Mouse (Mus musculus) limb, embryonic 11.5 days (tissue): ENCODE data around the gene Usp27x. TPM values are rescaled to one million over a fixed set of nuclear protein-coding genes. Genes with fewer than 3 reads are reported as not detected.

Experiments used
- ATAC-seq: fragments of 200-750 bp; cut with Nextera tagmentation; 2 replicates; pipeline ENCODE4 v1.8.0; 2017; ENCODE audit warnings: low read depth; ENCODE audit not compliant: insufficient number of reproducible peaks, low FRiP score, low TSS enrichment
- DNase-seq: peaks from one replicate; pipeline ENCODE4 v3.0.0-alpha.2; 2015; ENCODE audit warnings: low spot score
- H3K27ac ChIP-seq: fragments of 300-500 bp; sonication (generic); replicated peaks from 2 replicates; pipeline ENCODE4 v1.5.1; 2014; ENCODE audit warnings: low read depth, mild to moderate bottlenecking, low read length
- H3K27me3 ChIP-seq: fragments of 300-500 bp; sonication (generic); 2 replicates; pipeline ENCODE4 v1.6.1; 2014; ENCODE audit warnings: mild to moderate bottlenecking, low read length, mixed read lengths; ENCODE audit not compliant: control insufficient read depth, insufficient read depth
- H3K36me3 ChIP-seq: fragments of 300-500 bp; sonication (generic); 2 replicates; pipeline ENCODE4 v1.6.1; 2014; ENCODE audit warnings: mild to moderate bottlenecking, low read length, moderate library complexity, mixed read lengths; ENCODE audit not compliant: control insufficient read depth, insufficient read depth
- H3K4me1 ChIP-seq: fragments of 300-500 bp; sonication (generic); 2 replicates; pipeline ENCODE4 v1.6.1; 2014; ENCODE audit warnings: low read length, mixed read lengths; ENCODE audit not compliant: control insufficient read depth, insufficient read depth
- H3K4me2 ChIP-seq: fragments of 300-500 bp; sonication (generic); 2 replicates; pipeline ENCODE4 v1.6.1; 2014; ENCODE audit warnings: low read depth, mild to moderate bottlenecking, moderate library complexity; ENCODE audit not compliant: severe bottlenecking
- H3K4me3 ChIP-seq: fragments of 300-500 bp; sonication (generic); 2 replicates; pipeline ENCODE4 v1.5.1; 2014; ENCODE audit warnings: low read depth, low read length
- H3K9ac ChIP-seq: fragments of 300-500 bp; sonication (generic); 2 replicates; pipeline ENCODE4 v1.6.1; 2014; ENCODE audit warnings: mild to moderate bottlenecking, low read length
- H3K9me3 ChIP-seq: fragments of 300-500 bp; sonication (generic); 2 replicates; pipeline ENCODE4 v1.6.1; 2016; ENCODE audit warnings: low read length; ENCODE audit not compliant: control insufficient read depth
- WGBS: fragments of 180-500 bp; shearing (Covaris S2); extraction: QIAGEN DNeasy Blood & Tissue Kit; methylation state at CpG from one replicate; pipeline ENCODE4 v1.1.7; 2014; 5-methylcytosine and 5-hydroxymethylcytosine counted together
- polyA plus RNA-seq: library from polyadenylated mRNA; unstranded; fragments of >200 nt; fragmentation: Nextera tagmentation; extraction: Ambion mirVana; gene quantifications from 2 replicates; pipeline ENCODE4 v1.2.1, GENCODE M21; 2014

The Usp27x gene
- polyA plus RNA-seq = 0.48 and 0.54 TPM in 2 replicates

DNA sequence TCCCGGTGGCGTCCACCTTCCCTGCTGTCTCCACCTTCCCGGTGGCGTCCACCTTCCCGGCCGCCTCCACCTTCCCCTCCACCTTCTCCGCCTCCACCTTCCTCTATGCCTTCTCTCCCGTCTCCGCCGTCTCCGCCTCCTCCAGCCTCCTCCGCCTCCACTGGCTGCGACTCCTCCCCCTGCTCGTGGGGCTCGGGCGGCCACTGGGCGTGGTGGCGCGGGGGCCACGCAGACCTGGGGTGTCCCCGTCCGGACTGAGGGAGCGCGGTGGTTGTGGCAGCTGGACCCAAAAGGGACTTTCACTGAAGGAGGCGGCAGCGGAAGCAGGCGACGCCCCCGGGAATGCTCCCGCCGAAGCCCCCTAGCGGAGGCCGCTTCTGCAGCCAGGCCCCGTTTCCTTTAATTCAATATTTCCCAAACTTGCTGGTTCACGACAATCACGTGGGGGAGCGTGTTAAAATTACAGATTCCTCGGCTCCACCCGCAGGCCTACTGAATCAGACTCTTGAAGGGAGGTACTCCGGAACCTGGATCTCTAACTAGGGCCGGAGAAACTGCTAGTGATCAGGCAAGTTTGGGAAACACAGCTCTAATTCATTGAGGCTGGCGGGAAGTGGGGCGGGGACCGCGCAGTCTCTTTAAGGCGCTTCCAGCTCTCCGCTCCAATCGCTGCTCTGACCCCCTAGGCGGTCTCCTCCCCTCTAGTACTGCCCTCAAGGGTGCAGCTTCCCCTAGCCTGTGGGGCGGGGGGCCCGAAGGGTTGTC, at the start of gene Usp27x:
Gene Usp27x (minus strand): TSS at position 115 of the 765 bp plus-strand sequence.
- H3K4me1 ChIP-seq = no peaks in the 10 kb centered on the region
- H3K36me3 ChIP-seq = no peaks in the 10 kb centered on the region
- ATAC-seq (peak; percentile 91), DNase-seq (peak; percentile 79)
- H3K4me2 ChIP-seq = peak within 1 kb of the TSS; percentile 67
- peak within 1 kb of the TSS; percentile 53 for H3K4me3 ChIP-seq
- H3K9me3 ChIP-seq = no peaks in the 10 kb centered on the region; the same call in 1 of the 2 replicates
- peak within 1 kb of the TSS; percentile 72 for H3K27ac ChIP-seq
- H3K27me3 ChIP-seq = no peaks in the 10 kb centered on the region
- peak within 1 kb of the TSS; percentile 62 for H3K9ac ChIP-seq
- 16% methylated on average over 49 of the region's 51 CpGs for WGBS

DNA sequence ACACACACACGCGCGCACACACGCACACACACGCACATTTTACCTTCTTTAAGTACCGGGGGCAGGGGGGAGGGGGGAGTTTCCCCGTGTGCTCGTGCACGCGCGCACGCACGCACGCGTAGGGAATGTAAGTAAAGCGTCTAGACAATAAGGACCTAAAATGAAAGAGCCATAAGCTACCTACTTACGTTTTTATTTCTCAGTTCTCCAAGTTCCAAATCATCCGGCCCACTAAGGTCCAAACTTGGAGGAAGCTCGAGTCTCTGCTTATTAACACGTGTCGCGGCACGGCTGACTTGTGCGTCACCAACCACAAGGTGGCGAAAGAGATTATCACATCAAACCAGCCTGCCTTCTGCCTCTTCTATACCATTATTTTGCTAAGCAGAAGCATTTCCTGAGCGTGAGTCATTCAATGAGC, 47.1 kb upstream of the Usp27x start:
- Histone ChIP-seq H3K4me3 (peak overlapping the region; percentile 39), H3K9me3 (no peaks in the 10 kb centered on the region), H3K36me3 (no peaks in the 10 kb centered on the region), H3K27ac (no peak overlapping the region), H3K9ac (peak overlapping the region; percentile 45; the same call in 1 of the 2 replicates), H3K27me3 (no peaks in the 10 kb centered on the region), H3K4me2 (peak overlapping the region; percentile 44), H3K4me1 (no peaks in the 10 kb centered on the region)
- 20% methylated on average over 26 of the region's 26 CpGs for WGBS
- DNase-seq (peak; percentile 77), ATAC-seq (no peak)

DNA sequence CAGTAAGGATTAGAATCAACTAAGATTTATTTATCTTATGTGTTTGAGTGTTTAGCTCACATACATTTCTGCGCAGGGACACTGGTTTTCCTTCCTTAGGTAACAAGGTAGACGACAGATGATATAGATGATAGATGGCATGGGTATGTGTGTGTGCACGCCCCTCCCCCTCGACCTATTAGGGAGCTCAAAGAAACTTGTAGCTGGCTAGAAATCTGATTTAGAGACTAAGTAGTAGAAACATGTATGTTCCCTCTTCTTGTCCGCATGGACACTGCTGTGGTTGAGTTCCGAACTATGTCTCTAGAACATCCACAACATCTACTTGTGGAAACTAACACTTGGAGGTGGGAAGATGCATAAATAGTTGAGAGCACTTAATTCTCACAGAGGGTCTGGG, 46.5 kb upstream of the Usp27x start:
- Histone ChIP-seq H3K27me3 (no peaks in the 10 kb centered on the region), H3K4me2 (peak overlapping the region; percentile 44; the same call in 1 of the 2 replicates), H3K9ac (no peak overlapping the region; the same call in 1 of the 2 replicates), H3K4me3 (peak overlapping the region; percentile 39), H3K4me1 (no peaks in the 10 kb centered on the region), H3K9me3 (no peaks in the 10 kb centered on the region), H3K36me3 (no peaks in the 10 kb centered on the region), H3K27ac (no peak overlapping the region)
- ATAC-seq (no peak), DNase-seq (no peak)
- 70% methylated on average over 6 of the region's 6 CpGs for WGBS

DNA sequence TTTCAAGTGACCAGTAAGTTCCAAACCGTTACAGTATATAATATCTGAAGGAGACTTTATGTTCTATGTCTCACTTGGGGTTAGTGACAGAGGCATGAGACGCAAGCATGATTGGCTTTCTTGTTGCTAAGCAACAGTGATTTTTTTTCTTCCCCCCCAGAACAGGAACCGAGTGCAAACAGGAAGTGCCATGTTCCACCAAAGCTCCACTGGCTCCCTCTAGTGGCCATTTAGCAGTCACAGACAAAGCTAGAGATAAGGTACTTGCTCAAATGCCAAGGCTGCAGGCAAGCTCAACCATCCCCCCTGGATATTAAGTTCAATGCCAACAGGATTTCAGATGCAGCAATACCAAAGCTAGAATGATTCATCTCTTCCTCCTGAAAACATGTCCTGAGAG, 45.4 kb upstream of the Usp27x start:
- 44% methylated on average over 3 of the region's 3 CpGs for WGBS
- DNase-seq = peak; percentile 69
- H3K36me3 ChIP-seq = no peaks in the 10 kb centered on the region
- H3K4me3 ChIP-seq = no peak overlapping the region
- H3K27me3 ChIP-seq = no peaks in the 10 kb centered on the region
- no peaks in the 10 kb centered on the region for H3K4me1 ChIP-seq
- H3K27ac ChIP-seq = no peak overlapping the region
- peak; percentile 62; the same call in 1 of the 2 replicates for ATAC-seq
- no peaks in the 10 kb centered on the region for H3K9me3 ChIP-seq
- H3K9ac ChIP-seq = no peak overlapping the region
- no peak overlapping the region for H3K4me2 ChIP-seq

DNA sequence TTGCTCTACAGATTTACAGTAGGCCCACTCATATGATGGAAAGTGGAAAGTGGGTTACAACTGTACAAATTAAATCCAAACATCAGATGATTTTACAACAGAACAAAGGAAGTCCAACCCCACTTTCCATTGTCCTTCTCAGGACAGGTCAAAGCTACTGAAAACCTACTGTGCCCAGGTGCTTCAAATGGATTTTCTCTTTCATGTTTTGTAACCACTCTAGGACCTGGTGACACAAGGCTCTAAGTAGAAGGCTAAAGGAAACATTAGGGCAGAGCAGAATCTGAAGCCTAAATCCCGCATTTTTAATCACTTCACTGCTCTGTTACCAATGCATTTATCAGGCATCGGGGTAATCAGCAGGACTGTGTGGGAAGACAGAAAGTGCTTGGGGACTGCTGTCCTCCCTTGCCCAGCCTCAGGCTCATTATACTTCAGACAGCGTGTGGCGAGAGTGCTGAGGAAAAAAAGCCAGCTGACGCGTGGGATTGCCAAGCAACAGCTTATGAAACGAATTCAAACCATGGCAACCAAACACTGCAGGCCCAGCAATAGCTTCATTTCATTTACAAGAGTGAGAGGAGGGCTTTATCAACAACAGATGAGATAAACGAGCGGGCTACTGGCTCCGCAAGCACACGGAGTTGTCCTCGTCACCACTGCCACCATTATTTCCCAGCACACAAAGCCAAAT, 40.7 kb upstream of the Usp27x start:
- Histone ChIP-seq H3K9ac (no peak overlapping the region), H3K4me3 (no peak overlapping the region), H3K4me2 (no peak overlapping the region), H3K27me3 (no peaks in the 10 kb centered on the region), H3K9me3 (no peaks in the 10 kb centered on the region), H3K27ac (no peak overlapping the region), H3K4me1 (no peaks in the 10 kb centered on the region), H3K36me3 (no peaks in the 10 kb centered on the region)
- 60% methylated on average over 12 of the region's 12 CpGs for WGBS
- DNase-seq = peak; percentile 28
- no peak for ATAC-seq

DNA sequence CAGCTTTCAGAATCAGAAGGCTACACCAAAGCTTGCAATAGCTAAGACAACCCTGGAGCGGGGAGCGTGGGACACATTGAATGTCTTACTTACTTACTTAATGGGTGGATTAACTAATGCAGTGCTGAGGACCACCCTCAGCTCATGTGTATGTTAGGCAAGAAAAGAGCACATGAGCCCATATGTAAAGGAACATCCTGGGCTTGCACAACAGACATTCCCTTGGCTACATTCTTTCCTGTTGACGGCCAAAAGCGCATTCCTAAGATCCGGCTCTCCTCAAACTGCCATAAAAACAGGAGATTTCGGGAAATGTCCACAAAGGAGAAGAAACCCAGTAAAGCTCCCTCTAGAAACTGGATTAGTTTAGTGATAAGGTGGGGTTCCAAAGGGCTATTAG, 39.7 kb upstream of the Usp27x start:
- Histone ChIP-seq H3K36me3 (no peaks in the 10 kb centered on the region), H3K27ac (no peak overlapping the region), H3K27me3 (no peaks in the 10 kb centered on the region), H3K4me3 (no peak overlapping the region), H3K4me2 (no peak overlapping the region), H3K9ac (no peak overlapping the region), H3K9me3 (no peaks in the 10 kb centered on the region), H3K4me1 (no peaks in the 10 kb centered on the region)
- WGBS = 75% methylated on average over 6 of the region's 6 CpGs
- no peak for ATAC-seq
- no peak for DNase-seq

DNA sequence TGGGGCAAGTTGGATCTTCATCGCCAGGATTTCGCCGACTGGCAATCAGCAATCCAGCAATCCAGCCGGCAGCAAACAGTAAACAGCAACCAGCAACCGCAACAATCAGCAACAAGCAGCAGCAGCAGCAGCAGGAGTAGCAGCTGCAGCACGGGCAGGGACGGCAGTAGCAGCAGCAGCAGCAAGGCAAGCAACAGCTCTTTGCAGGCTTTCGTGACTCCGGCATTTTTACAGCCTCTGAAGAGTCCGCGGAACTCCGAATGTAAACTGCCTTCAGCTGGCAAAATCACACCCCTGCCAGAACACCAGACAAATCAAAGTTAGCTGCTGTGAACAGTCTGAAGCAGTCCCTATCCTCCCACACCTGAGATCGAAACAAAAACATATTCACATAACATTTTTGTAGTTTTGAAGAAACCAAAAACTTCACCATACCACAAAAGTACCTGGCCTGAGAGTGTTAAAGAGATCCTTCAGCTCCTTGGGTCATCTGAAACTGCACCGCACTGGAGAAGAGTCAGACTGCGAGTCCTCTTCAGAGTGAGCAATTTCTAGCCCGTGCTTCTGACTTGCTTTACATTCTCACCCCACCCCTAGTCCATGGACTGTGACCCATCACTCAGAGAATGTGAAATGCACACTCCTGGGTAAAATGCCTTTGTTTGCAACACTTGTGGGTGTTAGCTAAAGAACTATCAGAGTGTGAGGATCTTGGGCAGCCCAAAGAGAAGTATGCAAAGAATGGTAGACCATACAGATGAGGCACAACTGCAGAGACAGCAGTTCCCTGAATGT, 36.8 kb upstream of the Usp27x start:
- 54% methylated on average over 16 of the region's 16 CpGs for WGBS
- H3K27ac ChIP-seq = no peak overlapping the region
- DNase-seq (no peak), ATAC-seq (no peak)
- no peaks in the 10 kb centered on the region for H3K27me3 ChIP-seq
- no peak overlapping the region for H3K4me3 ChIP-seq
- H3K36me3 ChIP-seq = no peaks in the 10 kb centered on the region
- H3K9me3 ChIP-seq = no peaks in the 10 kb centered on the region
- H3K4me2 ChIP-seq = no peak overlapping the region
- no peak overlapping the region for H3K9ac ChIP-seq
- no peaks in the 10 kb centered on the region for H3K4me1 ChIP-seq

DNA sequence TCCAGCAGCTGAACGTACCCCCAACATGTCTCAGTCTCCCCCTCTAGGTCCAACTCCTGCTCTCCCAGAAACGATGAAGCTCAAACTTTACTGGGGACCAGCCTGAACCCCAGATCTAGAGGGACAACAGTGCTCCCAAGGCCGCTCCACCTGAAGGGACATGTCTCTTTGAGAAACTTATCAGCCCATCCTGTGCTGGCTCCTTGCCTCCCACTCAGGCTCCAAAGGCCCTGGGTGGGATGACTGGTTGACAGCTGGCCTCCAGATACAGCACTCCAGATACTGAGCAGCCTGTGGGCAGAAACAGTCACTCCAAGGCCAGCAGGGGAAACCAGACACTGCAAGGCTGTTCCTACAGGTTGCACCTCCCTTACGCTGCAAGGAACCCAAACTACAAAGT, 956 bp upstream of the Usp27x start:
- ATAC-seq (0 out of 2 replicates have a peak, but pooled peaks have one; percentile 5), DNase-seq (peak; percentile 26)
- Histone ChIP-seq H3K27ac (0 out of 2 replicates have a peak overlapping the region, but pooled peaks have one; percentile 0), H3K4me2 (peak overlapping the region; percentile 67), H3K4me1 (no peaks in the 10 kb centered on the region), H3K9me3 (no peaks in the 10 kb centered on the region; the same call in 1 of the 2 replicates), H3K9ac (no peak overlapping the region), H3K27me3 (no peaks in the 10 kb centered on the region), H3K36me3 (no peaks in the 10 kb centered on the region), H3K4me3 (peak overlapping the region; percentile 53)
- 44% methylated on average over 4 of the region's 4 CpGs for WGBS
